Mouse (Mus musculus): ENCODE results near the gene Atp6v0c. TPM values are rescaled to one million over a fixed set of nuclear protein-coding genes. Genes with fewer than 3 reads are reported as not detected.
A peak's percentile ranks its signal among the peaks of the same experiment; 100 is the strongest.

Gene Atp6v0c
- polyA plus RNA-seq, 1 experiment from 2014 or later = 1,028 TPM

- H3K27me3 ChIP-seq = peaks cover 32% of the 10 kb centered on the region
- peak; percentile 28 for ATAC-seq (ENCODE audit: low FRiP score)
- 6% methylated on average over 62 of the region's 62 CpGs for WGBS
Measured at GRCm38 (mm10) chr17:24206451-24207351, 37.2 kb upstream of the Atp6v0c start.

GRCm38 (mm10) chr17:24205908-24206361 lies 36.4 kb upstream of the Atp6v0c start:
- Histone ChIP-seq H3K4me2 (peak overlapping the region; percentile 92), H3K27me3 (peaks cover 31% of the 10 kb centered on the region), H3K4me1 (replicated peaks) (peaks cover 85% of the 10 kb centered on the region), H3K36me3 (no peaks in the 10 kb centered on the region), H3K27ac (peak overlapping the region; percentile 89), H3K9ac (peak overlapping the region; percentile 87), H3K9me3 (no peaks in the 10 kb centered on the region), H3K4me3 (peak overlapping the region; percentile 75)
- 5% methylated on average over 15 of the region's 15 CpGs for WGBS
- ATAC-seq (ENCODE audit: low FRiP score) = peak; percentile 21

More at GRCm38 (mm10) chr17:24206451-24207351, 37.2 kb upstream of the Atp6v0c start:
- peaks cover 90% of the 10 kb centered on the region for H3K4me1 ChIP-seq (replicated peaks)
- peak overlapping the region; percentile 75 for H3K4me3 ChIP-seq
- H3K27ac ChIP-seq = peak overlapping the region; percentile 89
- peak overlapping the region; percentile 92 for H3K4me2 ChIP-seq
- H3K9ac ChIP-seq = peak overlapping the region; percentile 87
- H3K9me3 ChIP-seq = no peaks in the 10 kb centered on the region
- no peaks in the 10 kb centered on the region for H3K36me3 ChIP-seq

GRCm38 (mm10) chr17:24205284-24205888 lies 35.9 kb upstream of the Atp6v0c start, which contains the start of gene Tbc1d24:
TSS of gene Tbc1d24 (minus strand) at chr17:24205562.
- H3K9ac ChIP-seq = peak within 1 kb of the TSS; percentile 87
- 1% methylated on average over 59 of the region's 65 CpGs for WGBS
- no peaks in the 10 kb centered on the region for H3K36me3 ChIP-seq
- peak; percentile 82 for ATAC-seq (ENCODE audit: low FRiP score)
- H3K4me2 ChIP-seq = peak within 1 kb of the TSS; percentile 92
- no peaks in the 10 kb centered on the region for H3K9me3 ChIP-seq
- H3K4me1 ChIP-seq (replicated peaks) = peaks cover 81% of the 10 kb centered on the region
- H3K27me3 ChIP-seq = peaks cover 26% of the 10 kb centered on the region
- H3K4me3 ChIP-seq = peak within 1 kb of the TSS; percentile 75
- H3K27ac ChIP-seq = peak within 1 kb of the TSS; percentile 89

GRCm38 (mm10) chr17:24204846-24205245 lies 35.3 kb upstream of the Atp6v0c start:
- Histone ChIP-seq H3K9me3 (no peaks in the 10 kb centered on the region), H3K4me1 (replicated peaks) (peaks cover 77% of the 10 kb centered on the region), H3K4me3 (peak overlapping the region; percentile 75), H3K27ac (peak overlapping the region; percentile 30), H3K9ac (peak overlapping the region; percentile 87), H3K4me2 (peak overlapping the region; percentile 92), H3K27me3 (peaks cover 21% of the 10 kb centered on the region), H3K36me3 (no peaks in the 10 kb centered on the region)
- ATAC-seq (ENCODE audit: low FRiP score) = no peak
- 10% methylated on average over 7 of the region's 7 CpGs for WGBS

GRCm38 (mm10) chr17:24203611-24204534 lies 34.4 kb upstream of the Atp6v0c start:
- peak overlapping the region; percentile 9; the same call in 1 of the 2 replicates for H3K27ac ChIP-seq

GRCm38 (mm10) chr17:24203068-24203467 lies 33.6 kb upstream of the Atp6v0c start:
- Histone ChIP-seq H3K4me3 (peak overlapping the region; percentile 16; the same call in 1 of the 2 replicates), H3K4me2 (peak overlapping the region; percentile 92), H3K27me3 (peaks cover 14% of the 10 kb centered on the region), H3K9ac (peak overlapping the region; percentile 59), H3K9me3 (no peaks in the 10 kb centered on the region), H3K4me1 (replicated peaks) (peaks cover 61% of the 10 kb centered on the region), H3K27ac (peak overlapping the region; percentile 9; the same call in 1 of the 2 replicates), H3K36me3 (no peaks in the 10 kb centered on the region)
- WGBS = 38% methylated on average over 4 of the region's 4 CpGs
- ATAC-seq (ENCODE audit: low FRiP score) = no peak

More at GRCm38 (mm10) chr17:24203611-24204534, 34.4 kb upstream of the Atp6v0c start:
- Histone ChIP-seq H3K36me3 (no peaks in the 10 kb centered on the region), H3K9ac (peak overlapping the region; percentile 87), H3K4me2 (peak overlapping the region; percentile 92), H3K9me3 (no peaks in the 10 kb centered on the region), H3K4me3 (peak overlapping the region; percentile 75), H3K27me3 (peaks cover 21% of the 10 kb centered on the region), H3K4me1 (replicated peaks) (peaks cover 69% of the 10 kb centered on the region)
- ATAC-seq (ENCODE audit: low FRiP score) = no peak
- WGBS = 77% methylated on average over 3 of the region's 3 CpGs

- Histone ChIP-seq H3K4me1 (replicated peaks) (peaks cover 46% of the 10 kb centered on the region), H3K27ac (no peak overlapping the region), H3K36me3 (no peaks in the 10 kb centered on the region), H3K9ac (0 out of 2 replicates have a peak overlapping the region, but pooled peaks have one; percentile 9), H3K27me3 (0 out of 2 replicates have a peak, but pooled peaks cover under 1% of the 10 kb centered on the region), H3K4me2 (no peak overlapping the region), H3K9me3 (no peaks in the 10 kb centered on the region), H3K4me3 (no peak overlapping the region)
- 91% methylated on average over 4 of the region's 4 CpGs for WGBS
- ATAC-seq (ENCODE audit: low FRiP score) = no peak
Measured at GRCm38 (mm10) chr17:24201092-24201491, 31.6 kb upstream of the Atp6v0c start.

GRCm38 (mm10) chr17:24199741-24200140 lies 30.2 kb upstream of the Atp6v0c start:
- Histone ChIP-seq H3K9ac (no peak overlapping the region), H3K36me3 (no peaks in the 10 kb centered on the region), H3K4me1 (replicated peaks) (peaks cover 38% of the 10 kb centered on the region), H3K27me3 (no peaks in the 10 kb centered on the region), H3K4me3 (no peak overlapping the region), H3K4me2 (no peak overlapping the region), H3K27ac (no peak overlapping the region), H3K9me3 (no peaks in the 10 kb centered on the region)
- no peak for ATAC-seq (ENCODE audit: low FRiP score)
- WGBS = 81% methylated on average over 4 of the region's 4 CpGs

- no peaks in the 10 kb centered on the region for H3K9me3 ChIP-seq
- ATAC-seq (ENCODE audit: low FRiP score) = no peak
- WGBS = 83% methylated on average over 4 of the region's 4 CpGs
- H3K4me1 ChIP-seq (replicated peaks) = peaks cover 33% of the 10 kb centered on the region
- H3K4me3 ChIP-seq = no peak overlapping the region
- no peak overlapping the region for H3K9ac ChIP-seq
- H3K27ac ChIP-seq = no peak overlapping the region
- H3K36me3 ChIP-seq = no peaks in the 10 kb centered on the region
- no peaks in the 10 kb centered on the region for H3K27me3 ChIP-seq
- H3K4me2 ChIP-seq = no peak overlapping the region
Measured at GRCm38 (mm10) chr17:24199252-24199651, 29.8 kb upstream of the Atp6v0c start.

- no peaks in the 10 kb centered on the region for H3K27me3 ChIP-seq
- no peak overlapping the region for H3K4me3 ChIP-seq
- peak overlapping the region; percentile 47; the same call in 1 of the 2 replicates for H3K9ac ChIP-seq
- WGBS = 68% methylated on average over 15 of the region's 15 CpGs
- ATAC-seq (ENCODE audit: low FRiP score) = no peak
- H3K4me1 ChIP-seq (replicated peaks) = peaks cover 19% of the 10 kb centered on the region
- H3K36me3 ChIP-seq = no peaks in the 10 kb centered on the region
- H3K9me3 ChIP-seq = no peaks in the 10 kb centered on the region
- no peak overlapping the region for H3K27ac ChIP-seq
- no peak overlapping the region for H3K4me2 ChIP-seq
Measured at GRCm38 (mm10) chr17:24197032-24197824, 27.7 kb upstream of the Atp6v0c start.

GRCm38 (mm10) chr17:24195349-24195748 lies 25.8 kb upstream of the Atp6v0c start:
- H3K9me3 ChIP-seq = no peaks in the 10 kb centered on the region
- H3K4me3 ChIP-seq = no peak overlapping the region
- H3K27me3 ChIP-seq = no peaks in the 10 kb centered on the region
- H3K36me3 ChIP-seq = no peaks in the 10 kb centered on the region
- H3K4me2 ChIP-seq = no peak overlapping the region
- peaks cover 14% of the 10 kb centered on the region for H3K4me1 ChIP-seq (replicated peaks)
- 67% methylated on average over 2 of the region's 2 CpGs for WGBS
- peak overlapping the region; percentile 29; the same call in 1 of the 2 replicates for H3K9ac ChIP-seq
- H3K27ac ChIP-seq = no peak overlapping the region
- ATAC-seq (ENCODE audit: low FRiP score) = no peak
